Mouse (Mus musculus) gastrocnemius, adult 8-10 months (tissue): ENCODE results near the gene Rnf213. TPM values are rescaled to one million over a fixed set of nuclear protein-coding genes. Genes with fewer than 3 reads are reported as not detected.
A peak's percentile ranks its signal among the peaks of the same experiment; 100 is the strongest.

ENCODE experiments used
- DNase-seq, 2 experiments: peaks; one replicate each; pipeline ENCODE4 v3.0.0; 2022; ENCODE audit warnings: low spot score in 2 of 2
- total RNA-seq, 4 experiments: library from RNA; stranded (reverse); gene quantifications; 2 replicates each; pipeline ENCODE4 v1.2.4; 2022

The Rnf213 gene
- total RNA-seq, 4 experiments from 2014 or later, result 4.5 to 7.0 (median 5.8) TPM

GRCm38 (mm10) chr11:119390271-119391231 is 2.3 kb upstream of the Rnf213 start:
- peak; percentile 65 to 75 for DNase-seq

- no peak for DNase-seq
Measured at GRCm38 (mm10) chr11:119391386-119392000, 1.4 kb upstream of the Rnf213 start.

GRCm38 (mm10) chr11:119392001-119392614 is 792 bp upstream of the Rnf213 start:
- DNase-seq, result peak; percentile 18 to 45

- no peak for DNase-seq
Measured at GRCm38 (mm10) chr11:119393483-119393804, 544 bp downstream of the Rnf213 start.

- no peak for DNase-seq
Measured at GRCm38 (mm10) chr11:119394210-119394609, 1.3 kb downstream of the Rnf213 start.

- DNase-seq, result no peak
Measured at GRCm38 (mm10) chr11:119395394-119395793, 2.5 kb downstream of the Rnf213 start.

GRCm38 (mm10) chr11:119395931-119396330 is 3.0 kb downstream of the Rnf213 start:
- DNase-seq, result no peak

- no peak for DNase-seq
Measured at GRCm38 (mm10) chr11:119396461-119396860, 3.6 kb downstream of the Rnf213 start.

GRCm38 (mm10) chr11:119402501-119403160 is 9.7 kb downstream of the Rnf213 start:
- no peak for DNase-seq

GRCm38 (mm10) chr11:119404627-119405026 is 11.7 kb downstream of the Rnf213 start:
- DNase-seq, result no peak

GRCm38 (mm10) chr11:119407381-119407780 is 14.5 kb downstream of the Rnf213 start:
- DNase-seq, result no peak

- DNase-seq, result no peak
Measured at GRCm38 (mm10) chr11:119407977-119408376, 15.1 kb downstream of the Rnf213 start.

GRCm38 (mm10) chr11:119419327-119420118 is 26.6 kb downstream of the Rnf213 start:
- no peak for DNase-seq

GRCm38 (mm10) chr11:119420426-119420825 is 27.5 kb downstream of the Rnf213 start:
- DNase-seq, result no peak

GRCm38 (mm10) chr11:119427431-119427830 is 34.5 kb downstream of the Rnf213 start:
- DNase-seq, result no peak

- no peak for DNase-seq
Measured at GRCm38 (mm10) chr11:119427986-119428385, 35.1 kb downstream of the Rnf213 start.

- DNase-seq, result no peak
Measured at GRCm38 (mm10) chr11:119428649-119429136, 35.8 kb downstream of the Rnf213 start.

- DNase-seq, result peak; percentile 63 to 80
Measured at GRCm38 (mm10) chr11:119431516-119431915, 38.6 kb downstream of the Rnf213 start.

- DNase-seq, result no peak
Measured at GRCm38 (mm10) chr11:119432706-119433105, 39.8 kb downstream of the Rnf213 start.

- DNase-seq, result no peak
Measured at GRCm38 (mm10) chr11:119434316-119434715, 41.4 kb downstream of the Rnf213 start.
